Mouse (Mus musculus): ENCODE results near the gene Insl3. TPM values are rescaled to one million over a fixed set of nuclear protein-coding genes. Genes with fewer than 3 reads are reported as not detected.

The Insl3 gene
- polyA plus RNA-seq, 1 experiment from 2014 or later, result 2.9 TPM

- no peaks in the 10 kb centered on the region for H3K27me3 ChIP-seq (replicated peaks; ENCODE audit: insufficient read depth, low read length)
- no peak for TF ChIP-seq CTCF (IDR thresholded peaks at IDR 0.05)
- TF ChIP-seq EP300 (IDR thresholded peaks at IDR 0.05), result no peak
- H3K27ac ChIP-seq (ENCODE audit: low read length), result no peak overlapping the region
- no peak for ATAC-seq
- H3K9me3 ChIP-seq (ENCODE audit: low read length), result no peaks in the 10 kb centered on the region
- no peak overlapping the region for H3K9ac ChIP-seq (replicated peaks; ENCODE audit: low read depth)
- 38% methylated on average over 3 of the region's 3 CpGs for WGBS
- no peaks in the 10 kb centered on the region for H3K4me1 ChIP-seq (ENCODE audit: insufficient read depth, low read depth, low read length)
- no peak overlapping the region for H3K4me3 ChIP-seq (ENCODE audit: low read depth, low read length)
- H3K36me3 ChIP-seq (ENCODE audit: insufficient read depth, low read length), result no peaks in the 10 kb centered on the region
- H3K4me2 ChIP-seq (replicated peaks; ENCODE audit: low read depth, low read length), result no peak overlapping the region
- DNase-seq (ENCODE audit: low spot score), result no peak
Measured at GRCm38 (mm10) chr8:71718252-71718651, 29.2 kb downstream of the Insl3 start.

GRCm38 (mm10) chr8:71719218-71719617 is 30.2 kb downstream of the Insl3 start:
- no peak for DNase-seq (ENCODE audit: low spot score)

GRCm38 (mm10) chr8:71719928-71720457 is 31.0 kb downstream of the Insl3 start:
- H3K9ac ChIP-seq (replicated peaks; ENCODE audit: low read depth), result no peak overlapping the region
- H3K4me3 ChIP-seq (ENCODE audit: low read depth, low read length), result no peak overlapping the region
- 39% methylated on average over 7 of the region's 7 CpGs for WGBS
- TF ChIP-seq EP300 (IDR thresholded peaks at IDR 0.05) (no peak), CTCF (IDR thresholded peaks at IDR 0.05) (no peak)
- H3K4me2 ChIP-seq (replicated peaks; ENCODE audit: low read depth, low read length), result no peak overlapping the region
- no peak overlapping the region for H3K27ac ChIP-seq (ENCODE audit: low read length)
- 0 out of 2 replicates have a peak, but pooled peaks cover under 1% of the 10 kb centered on the region for H3K4me1 ChIP-seq (ENCODE audit: insufficient read depth, low read depth, low read length)
- DNase-seq (ENCODE audit: low spot score) (no peak), ATAC-seq (no peak)
- no peaks in the 10 kb centered on the region for H3K36me3 ChIP-seq (ENCODE audit: insufficient read depth, low read length)
- no peaks in the 10 kb centered on the region for H3K27me3 ChIP-seq (replicated peaks; ENCODE audit: insufficient read depth, low read length)
- no peaks in the 10 kb centered on the region for H3K9me3 ChIP-seq (ENCODE audit: low read length)

More at GRCm38 (mm10) chr8:71719218-71719617, 30.2 kb downstream of the Insl3 start:
- no peaks in the 10 kb centered on the region for H3K36me3 ChIP-seq (ENCODE audit: insufficient read depth, low read length)
- no peak overlapping the region for H3K9ac ChIP-seq (replicated peaks; ENCODE audit: low read depth)
- H3K4me3 ChIP-seq (ENCODE audit: low read depth, low read length), result no peak overlapping the region
- no peaks in the 10 kb centered on the region for H3K4me1 ChIP-seq (ENCODE audit: insufficient read depth, low read depth, low read length)
- no peak for TF ChIP-seq CTCF (IDR thresholded peaks at IDR 0.05)
- TF ChIP-seq EP300 (IDR thresholded peaks at IDR 0.05), result no peak
- H3K4me2 ChIP-seq (replicated peaks; ENCODE audit: low read depth, low read length), result no peak overlapping the region
- WGBS, result 41% methylated on average over 4 of the region's 4 CpGs
- no peaks in the 10 kb centered on the region for H3K9me3 ChIP-seq (ENCODE audit: low read length)
- no peak for ATAC-seq
- no peaks in the 10 kb centered on the region for H3K27me3 ChIP-seq (replicated peaks; ENCODE audit: insufficient read depth, low read length)
- no peak overlapping the region for H3K27ac ChIP-seq (ENCODE audit: low read length)

GRCm38 (mm10) chr8:71723047-71723551 is 34.1 kb downstream of the Insl3 start:
- no peaks in the 10 kb centered on the region for H3K27me3 ChIP-seq (replicated peaks; ENCODE audit: insufficient read depth, low read length)

GRCm38 (mm10) chr8:71724389-71724788 is 35.4 kb downstream of the Insl3 start:
- Histone ChIP-seq H3K4me2 (replicated peaks; ENCODE audit: low read depth, low read length) (no peak overlapping the region), H3K27ac (ENCODE audit: low read length) (no peak overlapping the region), H3K9ac (replicated peaks; ENCODE audit: low read depth) (no peak overlapping the region), H3K4me1 (ENCODE audit: insufficient read depth, low read depth, low read length) (0 out of 2 replicates have a peak, but pooled peaks cover 4% of the 10 kb centered on the region), H3K9me3 (ENCODE audit: low read length) (no peaks in the 10 kb centered on the region), H3K27me3 (replicated peaks; ENCODE audit: insufficient read depth, low read length) (no peaks in the 10 kb centered on the region), H3K4me3 (ENCODE audit: low read depth, low read length) (no peak overlapping the region), H3K36me3 (ENCODE audit: insufficient read depth, low read length) (no peaks in the 10 kb centered on the region)
- ATAC-seq (no peak), DNase-seq (ENCODE audit: low spot score) (no peak)
- WGBS, result 40% methylated on average over 4 of the region's 4 CpGs
- TF ChIP-seq CTCF (IDR thresholded peaks at IDR 0.05) (no peak), EP300 (IDR thresholded peaks at IDR 0.05) (no peak)

More at GRCm38 (mm10) chr8:71723047-71723551, 34.1 kb downstream of the Insl3 start:
- Histone ChIP-seq H3K4me3 (ENCODE audit: low read depth, low read length) (no peak overlapping the region), H3K4me2 (replicated peaks; ENCODE audit: low read depth, low read length) (no peak overlapping the region), H3K9ac (replicated peaks; ENCODE audit: low read depth) (no peak overlapping the region), H3K4me1 (ENCODE audit: insufficient read depth, low read depth, low read length) (0 out of 2 replicates have a peak, but pooled peaks cover 4% of the 10 kb centered on the region), H3K36me3 (ENCODE audit: insufficient read depth, low read length) (no peaks in the 10 kb centered on the region), H3K9me3 (ENCODE audit: low read length) (no peaks in the 10 kb centered on the region), H3K27ac (ENCODE audit: low read length) (no peak overlapping the region)
- 54% methylated on average over 14 of the region's 14 CpGs for WGBS
- no peak for TF ChIP-seq EP300 (IDR thresholded peaks at IDR 0.05)
- no peak for TF ChIP-seq CTCF (IDR thresholded peaks at IDR 0.05)
- DNase-seq (ENCODE audit: low spot score) (no peak), ATAC-seq (no peak)

- no peaks in the 10 kb centered on the region for H3K27me3 ChIP-seq (replicated peaks; ENCODE audit: insufficient read depth, low read length)
- DNase-seq (ENCODE audit: low spot score), result peak; percentile 90
- H3K4me1 ChIP-seq (ENCODE audit: insufficient read depth, low read depth, low read length), result 0 out of 2 replicates have a peak, but pooled peaks cover 4% of the 10 kb centered on the region
- H3K4me3 ChIP-seq (ENCODE audit: low read depth, low read length), result peak within 1 kb of the TSS; percentile 44
- H3K36me3 ChIP-seq (ENCODE audit: insufficient read depth, low read length), result no peaks in the 10 kb centered on the region
- no peak within 1 kb of the TSS for H3K27ac ChIP-seq (ENCODE audit: low read length)
- no peaks in the 10 kb centered on the region for H3K9me3 ChIP-seq (ENCODE audit: low read length)
- H3K4me2 ChIP-seq (replicated peaks; ENCODE audit: low read depth, low read length), result peak within 1 kb of the TSS; percentile 69
- H3K9ac ChIP-seq (replicated peaks; ENCODE audit: low read depth), result no peak within 1 kb of the TSS
- TF ChIP-seq CTCF (IDR thresholded peaks at IDR 0.05), result no peak
- TF ChIP-seq EP300 (IDR thresholded peaks at IDR 0.05), result no peak
- WGBS, result 4% methylated on average over 37 of the region's 54 CpGs
- peak; percentile 93 for ATAC-seq
Measured at GRCm38 (mm10) chr8:71725122-71725924, 36.3 kb downstream of the Insl3 start, which contains the start of gene Fcho1. Fcho1 (minus strand) TSS chr8:71725716.
